In genomic region chr17:31529314-31529713, GRCm38 (mm10) we compare ENCODE assay signal across 8 mouse cellular contexts. TPM values are rescaled to one million over a fixed set of nuclear protein-coding genes. Genes with fewer than 3 reads are reported as not detected.
DNase-seq lines count a peak whose midpoint lies in the region; ATAC-seq lines count a peak whose summit lies in the region.

No protein-coding gene starts in this region.

- no peaks in the 10 kb centered on the region for H3K9me3 ChIP-seq in midbrain, embryonic 14.5 days (ENCODE audit: control insufficient read depth, low read length)

- H3K4me2 ChIP-seq in midbrain, embryonic 14.5 days (ENCODE audit: low read length): peak overlapping the region; percentile 25; the same call in 1 of the 2 replicates

- ATAC-seq in CD4-positive, CD25-positive, alpha-beta regulatory T cell, adult 4 months: peak; percentile 41
- ATAC-seq in midbrain, embryonic 14.5 days (ENCODE audit: low FRiP score, low TSS enrichment): no peak
- no peak for ATAC-seq in erythroid progenitor cell, adult 5-6 weeks (replicated peaks; ENCODE audit: low FRiP score, poor library complexity, severe bottlenecking)

- H3K27ac ChIP-seq in midbrain, embryonic 14.5 days (replicated peaks; ENCODE audit: low read depth, low read length): no peak overlapping the region

- no peaks in the 10 kb centered on the region for H3K27me3 ChIP-seq in midbrain, embryonic 14.5 days (ENCODE audit: control insufficient read depth, insufficient read depth, low read length)

- no peak overlapping the region for H3K4me3 ChIP-seq in midbrain, embryonic 14.5 days (replicated peaks; ENCODE audit: low read depth, low read length)

- peaks cover 48% of the 10 kb centered on the region for H3K36me3 ChIP-seq in midbrain, embryonic 14.5 days (ENCODE audit: control insufficient read depth, insufficient read depth, low read length)

- no peak overlapping the region for H3K9ac ChIP-seq in midbrain, embryonic 14.5 days (replicated peaks; ENCODE audit: low read length)

- H3K4me1 ChIP-seq in midbrain, embryonic 14.5 days (ENCODE audit: control insufficient read depth, insufficient read depth, low read length): no peaks in the 10 kb centered on the region

- DNase-seq in kidney, adult 18-20 months: peak; percentile 61
- no peak for DNase-seq in kidney, adult 11 months
- DNase-seq in embryo, embryonic 11 days: peak; percentile 72
- DNase-seq in kidney, adult 9 months: peak; percentile 70
- peak; percentile 80 for DNase-seq in midbrain, embryonic 14.5 days
- no peak for DNase-seq in T-cell, adult 2 months (ENCODE audit: low spot score)

- 25% methylated on average over 15 of the region's 15 CpGs for WGBS in midbrain, embryonic 14.5 days

RNA-seq across cellular contexts. Expression of gene Ndufv3, which starts 9.4 kb away (rescaled TPM):
- 100 to 1,000 TPM; 217 to 229 TPM for polyA plus RNA-seq in CD4-positive, CD25-positive, alpha-beta regulatory T cell, adult 4 months (2017; shearing (Covaris generic))
- 419 and 525 TPM in 2 replicates for polyA plus RNA-seq in midbrain, embryonic 14.5 days (2014; fragmentation: Nextera tagmentation; extraction: Ambion mirVana)
- total RNA-seq in erythroid progenitor cell, adult 5-6 weeks (2015; ENCODE audit: low replicate concordance): 30.6 and 51.6 TPM in 2 replicates
- 54.4 and 57.5 TPM in 2 replicates for total RNA-seq in erythroid progenitor cell, adult 5-6 weeks (2017; ENCODE audit: low replicate concordance)

RNA-seq across cellular contexts. Expression of gene Wdr4, which starts 9.5 kb away (rescaled TPM):
- 10 to 100 TPM; 18.2 to 24.9 TPM for polyA plus RNA-seq in CD4-positive, CD25-positive, alpha-beta regulatory T cell, adult 4 months (2017; shearing (Covaris generic))
- polyA plus RNA-seq in midbrain, embryonic 14.5 days (2014; fragmentation: Nextera tagmentation; extraction: Ambion mirVana): 32.2 and 40.3 TPM in 2 replicates
- 2.5 and 8.3 TPM in 2 replicates for total RNA-seq in erythroid progenitor cell, adult 5-6 weeks (2015; ENCODE audit: low replicate concordance)
- total RNA-seq in erythroid progenitor cell, adult 5-6 weeks (2017; ENCODE audit: low replicate concordance): 1.8 and 2.4 TPM in 2 replicates

RNA-seq across cellular contexts. Expression of gene Pknox1, which starts 35.2 kb away (rescaled TPM):
- polyA plus RNA-seq in CD4-positive, CD25-positive, alpha-beta regulatory T cell, adult 4 months (2017; shearing (Covaris generic)): 10 to 100 TPM; 48.3 to 58.9 TPM
- polyA plus RNA-seq in midbrain, embryonic 14.5 days (2014; fragmentation: Nextera tagmentation; extraction: Ambion mirVana): 21.1 and 26.0 TPM in 2 replicates
- 21.4 and 24.1 TPM in 2 replicates for total RNA-seq in erythroid progenitor cell, adult 5-6 weeks (2015; ENCODE audit: low replicate concordance)
- 26.2 and 33.1 TPM in 2 replicates for total RNA-seq in erythroid progenitor cell, adult 5-6 weeks (2017; ENCODE audit: low replicate concordance)

Comparison
In these comparisons a context has a peak if more than half of its experiments do, and no peak if none do; other contexts are left out.
1. DNase-seq: peak in kidney, adult 18-20 months (single experiment), embryo, embryonic 11 days (single experiment), kidney, adult 9 months (single experiment) and midbrain, embryonic 14.5 days (single experiment); none in kidney, adult 11 months (single experiment) and T-cell, adult 2 months (single experiment).